In genomic region chr7:4612956-4613355, GRCm38 (mm10) we compare ENCODE assay signal across 20 mouse cellular contexts. TPM values are rescaled to one million over a fixed set of nuclear protein-coding genes. Genes with fewer than 3 reads are reported as not detected.
"Had no signal": no experiment of that assay in that cellular context is flagged by ENCODE, and none has a peak within 500 bp of the region (broad histone marks: within the 10 kb centered on the region; RNA-seq: fewer than 3 reads in every experiment).

No protein-coding gene starts in this region.

- H3K27ac ChIP-seq: lung, embryonic 15.5 days; macrophage; midbrain, embryonic 13.5 days; midbrain, embryonic 15.5 days; neural tube, embryonic 12.5 days; stomach, embryonic 15.5 days; stomach, postnatal 0 days had no signal

- H3K27me3 ChIP-seq: lung, embryonic 15.5 days; midbrain, embryonic 13.5 days; midbrain, embryonic 15.5 days; neural tube, embryonic 12.5 days; stomach, embryonic 15.5 days had no signal

- H3K4me1 ChIP-seq: lung, embryonic 15.5 days; midbrain, embryonic 13.5 days; midbrain, embryonic 15.5 days; neural tube, embryonic 12.5 days; stomach, embryonic 15.5 days had no signal

- H3K4me3 ChIP-seq: lung, embryonic 15.5 days; megakaryocyte, embryonic 14.5 days; midbrain, embryonic 13.5 days; midbrain, embryonic 15.5 days; neural tube, embryonic 12.5 days; stomach, embryonic 15.5 days had no signal

- ATAC-seq: lung, postnatal 0 days; midbrain, embryonic 13.5 days; midbrain, embryonic 15.5 days had no signal

- H3K9ac ChIP-seq: lung, embryonic 15.5 days; midbrain, embryonic 13.5 days; midbrain, embryonic 15.5 days; neural tube, embryonic 12.5 days; stomach, embryonic 15.5 days had no signal

- H3K36me3 ChIP-seq: lung, embryonic 15.5 days; midbrain, embryonic 13.5 days; midbrain, embryonic 15.5 days; neural tube, embryonic 12.5 days; stomach, embryonic 15.5 days had no signal

- DNase-seq: lung, postnatal 14 days; lung, postnatal 36 days; right cerebral cortex, postnatal 14 days; thymus, adult 2 months; thymus, postnatal 25 days; thymus, postnatal 4 days had no signal

- H3K4me2 ChIP-seq: lung, embryonic 15.5 days; midbrain, embryonic 11.5 days; midbrain, embryonic 13.5 days; midbrain, embryonic 15.5 days; neural tube, embryonic 12.5 days; stomach, embryonic 15.5 days had no signal

- H3K9me3 ChIP-seq: lung, embryonic 15.5 days; midbrain, embryonic 13.5 days; midbrain, embryonic 15.5 days; neural tube, embryonic 12.5 days; stomach, embryonic 15.5 days had no signal

RNA-seq across cellular contexts. Expression of gene Ptprh, which starts 9.1 kb away (rescaled TPM):
- total RNA-seq: megakaryocyte progenitor cell, adult 5-6 weeks; monocyte, adult 5-6 weeks; neutrophil, adult 5-6 weeks had no signal
- polyA plus RNA-seq: lung, embryonic 15.5 days; lung, postnatal 0 days; macrophage; midbrain, embryonic 11.5 days; neural tube, embryonic 12.5 days; urinary bladder, adult 2 months had no signal
